ENCODE assay signal across 8 mouse cellular contexts in genomic region chr11:69416921-69417448, GRCm38 (mm10). TPM values are rescaled to one million over a fixed set of nuclear protein-coding genes. Genes with fewer than 3 reads are reported as not detected.
A peak's percentile ranks its signal among the peaks of the same experiment; 100 is the strongest.
DNase-seq lines count a peak whose midpoint lies in the region; ATAC-seq and TF ChIP-seq lines count a peak whose summit lies in the region.

No protein-coding gene starts in this region.

- H3K36me3 ChIP-seq in embryonic facial prominence, embryonic 11.5 days (replicated peaks; ENCODE audit: control insufficient read depth, insufficient read depth, low read depth, low read length) = no peaks in the 10 kb centered on the region
- H3K36me3 ChIP-seq in intestine, embryonic 14.5 days (ENCODE audit: control insufficient read depth, insufficient read depth, low read length) = peaks cover 15% of the 10 kb centered on the region; the same call in 1 of the 2 replicates
- H3K36me3 ChIP-seq in neural tube, embryonic 13.5 days = peaks cover 14% of the 10 kb centered on the region

- no peak for DNase-seq in layer of hippocampus, adult 2 months (ENCODE audit: low spot score in 2 of 2)
- no peak for DNase-seq in layer of hippocampus, adult 18-20 months (ENCODE audit: low spot score in 2 of 2)
- no peak for DNase-seq in embryonic facial prominence, embryonic 11.5 days (ENCODE audit: low spot score)
- no peak for DNase-seq in intestine, embryonic 14.5 days (ENCODE audit: low spot score)
- no peak for DNase-seq in right cerebral cortex, adult 2 months (ENCODE audit: low spot score in 2 of 2)
- DNase-seq in layer of hippocampus, adult 8-10 months (ENCODE audit: low spot score in 2 of 2) = no peak
- no peak for DNase-seq in spleen, adult 18-20 months

- H3K4me1 ChIP-seq in embryonic facial prominence, embryonic 11.5 days (ENCODE audit: control insufficient read depth, insufficient read depth, low read length) = peaks cover 18% of the 10 kb centered on the region
- peaks cover 53% of the 10 kb centered on the region for H3K4me1 ChIP-seq in intestine, embryonic 14.5 days (replicated peaks; ENCODE audit: control insufficient read depth, insufficient read depth, low read length)
- peaks cover 80% of the 10 kb centered on the region for H3K4me1 ChIP-seq in neural tube, embryonic 13.5 days (replicated peaks)

- H3K9me3 ChIP-seq in embryonic facial prominence, embryonic 11.5 days (replicated peaks; ENCODE audit: control insufficient read depth, low read length) = no peaks in the 10 kb centered on the region
- H3K9me3 ChIP-seq in intestine, embryonic 14.5 days (ENCODE audit: control insufficient read depth, low read length) = no peaks in the 10 kb centered on the region
- H3K9me3 ChIP-seq in neural tube, embryonic 13.5 days = no peaks in the 10 kb centered on the region

- peak overlapping the region; percentile 60 for H3K4me3 ChIP-seq in layer of hippocampus, adult 2 months
- H3K4me3 ChIP-seq in embryonic facial prominence, embryonic 11.5 days (ENCODE audit: low read depth, low read length) = peak overlapping the region; percentile 41
- H3K4me3 ChIP-seq in intestine, embryonic 14.5 days (ENCODE audit: low read depth, low read length) = peak overlapping the region; percentile 90
- H3K4me3 ChIP-seq in neural tube, embryonic 13.5 days = peak overlapping the region; percentile 90

- H3K27me3 ChIP-seq in embryonic facial prominence, embryonic 11.5 days (ENCODE audit: control insufficient read depth, insufficient read depth, low read length) = peaks cover 11% of the 10 kb centered on the region
- peaks cover 14% of the 10 kb centered on the region for H3K27me3 ChIP-seq in intestine, embryonic 14.5 days (replicated peaks; ENCODE audit: control insufficient read depth, insufficient read depth, low read length)
- H3K27me3 ChIP-seq in neural tube, embryonic 13.5 days = peaks cover 17% of the 10 kb centered on the region

- no peak for ATAC-seq in embryonic facial prominence, embryonic 11.5 days (replicated peaks; ENCODE audit: insufficient number of reproducible peaks, low FRiP score, low TSS enrichment, low read depth)
- no peak for ATAC-seq in intestine, embryonic 14.5 days (replicated peaks; ENCODE audit: low FRiP score, low TSS enrichment, low read depth)
- no peak for ATAC-seq in neural tube, embryonic 13.5 days (ENCODE audit: low read depth)

- 2% methylated on average over 8 of the region's 8 CpGs for WGBS in embryonic facial prominence, embryonic 11.5 days
- 5% methylated on average over 8 of the region's 8 CpGs for WGBS in intestine, embryonic 14.5 days
- 4% methylated on average over 8 of the region's 8 CpGs for WGBS in neural tube, embryonic 13.5 days

- H3K27ac ChIP-seq in layer of hippocampus, adult 2 months = peak overlapping the region; percentile 99
- peak overlapping the region; percentile 99 for H3K27ac ChIP-seq in embryonic facial prominence, embryonic 11.5 days (replicated peaks; ENCODE audit: low read depth, low read length)
- peak overlapping the region; percentile 86 for H3K27ac ChIP-seq in intestine, embryonic 14.5 days (ENCODE audit: low read depth)
- H3K27ac ChIP-seq in neural tube, embryonic 13.5 days (replicated peaks) = peak overlapping the region; percentile 100

- peak overlapping the region; percentile 72 for H3K4me2 ChIP-seq in embryonic facial prominence, embryonic 11.5 days (ENCODE audit: low read depth, low read length)
- H3K4me2 ChIP-seq in intestine, embryonic 14.5 days (ENCODE audit: low read length) = peak overlapping the region; percentile 94
- peak overlapping the region; percentile 96 for H3K4me2 ChIP-seq in neural tube, embryonic 13.5 days

- H3K9ac ChIP-seq in embryonic facial prominence, embryonic 11.5 days (replicated peaks; ENCODE audit: low read length) = peak overlapping the region; percentile 50
- peak overlapping the region; percentile 60 for H3K9ac ChIP-seq in intestine, embryonic 14.5 days (ENCODE audit: low read length)
- peak overlapping the region; percentile 100 for H3K9ac ChIP-seq in neural tube, embryonic 13.5 days

- TF ChIP-seq CTCF in layer of hippocampus, adult 2 months (conservative IDR thresholded peaks at IDR 0.05) = no peak

RNA-seq across cellular contexts. Expression of gene Kdm6b, which starts 3.5 kb away (rescaled TPM):
- 10 to 100 TPM; 34.3 to 40.9 TPM for total RNA-seq in layer of hippocampus, adult 2 months (2021)
- 10 to 100 TPM; 35.7 to 39.3 TPM for total RNA-seq in layer of hippocampus, adult 18-20 months (2021)
- polyA plus RNA-seq in embryonic facial prominence, embryonic 11.5 days (2014; fragmentation: Nextera tagmentation; extraction: Ambion mirVana) = 25.9 and 26.2 TPM in 2 replicates
- polyA plus RNA-seq in intestine, embryonic 14.5 days (2014; fragmentation: Nextera tagmentation; extraction: Ambion mirVana) = 29.1 and 29.6 TPM in 2 replicates
- 44.8 and 47.4 TPM in 2 replicates for polyA plus RNA-seq in neural tube, embryonic 13.5 days (2015; fragmentation: Nextera tagmentation; extraction: Ambion mirVana)
- 10 to 100 TPM; 32.3 to 36.4 (median 34.8) TPM for total RNA-seq in layer of hippocampus, adult 8-10 months (2022)

RNA-seq across cellular contexts. Expression of gene Tmem88, which starts 19.0 kb away (rescaled TPM):
- 1 to 10 TPM; 2.6 to 5.0 TPM for total RNA-seq in layer of hippocampus, adult 2 months (2021)
- total RNA-seq in layer of hippocampus, adult 18-20 months (2021) = 1 to 10 TPM; 2.5 to 2.7 TPM
- 13.6 and 18.1 TPM in 2 replicates for polyA plus RNA-seq in embryonic facial prominence, embryonic 11.5 days (2014; fragmentation: Nextera tagmentation; extraction: Ambion mirVana)
- 34.8 and 38.4 TPM in 2 replicates for polyA plus RNA-seq in intestine, embryonic 14.5 days (2014; fragmentation: Nextera tagmentation; extraction: Ambion mirVana)
- 7.8 and 8.4 TPM in 2 replicates for polyA plus RNA-seq in neural tube, embryonic 13.5 days (2015; fragmentation: Nextera tagmentation; extraction: Ambion mirVana)
- 1 to 10 TPM; 2.2 to 2.8 (median 2.5) TPM for total RNA-seq in layer of hippocampus, adult 8-10 months (2022)

RNA-seq across cellular contexts. Expression of gene Cyb5d1, which starts 21.6 kb away (rescaled TPM):
- total RNA-seq in layer of hippocampus, adult 2 months (2021) = 10 to 100 TPM; 43.6 to 45.0 TPM
- total RNA-seq in layer of hippocampus, adult 18-20 months (2021) = 10 to 100 TPM; 47.8 to 51.2 TPM
- polyA plus RNA-seq in embryonic facial prominence, embryonic 11.5 days (2014; fragmentation: Nextera tagmentation; extraction: Ambion mirVana) = 33.3 TPM in 2 replicates
- polyA plus RNA-seq in intestine, embryonic 14.5 days (2014; fragmentation: Nextera tagmentation; extraction: Ambion mirVana) = 23.3 and 23.8 TPM in 2 replicates
- polyA plus RNA-seq in neural tube, embryonic 13.5 days (2015; fragmentation: Nextera tagmentation; extraction: Ambion mirVana) = 36.2 and 39.2 TPM in 2 replicates
- 10 to 100 TPM; 37.5 to 51.2 (median 46.5) TPM for total RNA-seq in layer of hippocampus, adult 8-10 months (2022)

RNA-seq across cellular contexts. Expression of gene Naa38, which starts 21.7 kb away (rescaled TPM):
- total RNA-seq in layer of hippocampus, adult 2 months (2021) = 100 to 1,000 TPM; 109 to 127 TPM
- total RNA-seq in layer of hippocampus, adult 18-20 months (2021) = 100 to 1,000 TPM; 107 to 123 TPM
- 123 and 135 TPM in 2 replicates for polyA plus RNA-seq in embryonic facial prominence, embryonic 11.5 days (2014; fragmentation: Nextera tagmentation; extraction: Ambion mirVana)
- 184 and 197 TPM in 2 replicates for polyA plus RNA-seq in intestine, embryonic 14.5 days (2014; fragmentation: Nextera tagmentation; extraction: Ambion mirVana)
- 112 and 117 TPM in 2 replicates for polyA plus RNA-seq in neural tube, embryonic 13.5 days (2015; fragmentation: Nextera tagmentation; extraction: Ambion mirVana)
- total RNA-seq in layer of hippocampus, adult 8-10 months (2022) = 100 to 1,000 TPM; 101 to 126 (median 111) TPM

RNA-seq across cellular contexts. Expression of gene Chd3, which starts 47.8 kb away (rescaled TPM):
- 100 to 1,000 TPM; 541 to 561 TPM for total RNA-seq in layer of hippocampus, adult 2 months (2021)
- 100 to 1,000 TPM; 531 to 556 TPM for total RNA-seq in layer of hippocampus, adult 18-20 months (2021)
- 48.0 and 52.1 TPM in 2 replicates for polyA plus RNA-seq in embryonic facial prominence, embryonic 11.5 days (2014; fragmentation: Nextera tagmentation; extraction: Ambion mirVana)
- 52.4 and 62.3 TPM in 2 replicates for polyA plus RNA-seq in intestine, embryonic 14.5 days (2014; fragmentation: Nextera tagmentation; extraction: Ambion mirVana)
- polyA plus RNA-seq in neural tube, embryonic 13.5 days (2015; fragmentation: Nextera tagmentation; extraction: Ambion mirVana) = 82.3 and 84.6 TPM in 2 replicates
- 100 to 1,000 TPM; 435 to 510 (median 495) TPM for total RNA-seq in layer of hippocampus, adult 8-10 months (2022)

Comparison
In these comparisons a context has a peak if more than half of its experiments do, and no peak if none do; other contexts are left out.
1. H3K9ac ChIP-seq: peak in every context shown above with its lines; median percentile 100 in neural tube, embryonic 13.5 days; 60 in intestine, embryonic 14.5 days; 50 in embryonic facial prominence, embryonic 11.5 days.